Mouse (Mus musculus): ENCODE data around the gene Abcb4.

- TF ChIP-seq CTCF (IDR thresholded peaks at IDR 0.05; ENCODE audit: low read depth) (no peak), EP300 (IDR thresholded peaks at IDR 0.05; ENCODE audit: low read depth) (no peak)
These were observed 548 bp downstream of the Abcb4 start for GRCm38 (mm10) chr5:8894104-8894425.
